Mouse (Mus musculus) stomach, embryonic 14.5 days (tissue): ENCODE data around the gene Stip1. TPM values are rescaled to one million over a fixed set of nuclear protein-coding genes. Genes with fewer than 3 reads are reported as not detected.

Experiments used
- ATAC-seq: fragments of 200-750 bp; cut with Nextera tagmentation; 2 replicates; pipeline ENCODE4 v1.8.0; 2017; ENCODE audit warnings: low read depth, moderate TSS enrichment; ENCODE audit not compliant: insufficient number of reproducible peaks, insufficient read depth, low FRiP score
- H3K27ac ChIP-seq: fragments of 300-500 bp; sonication (generic); 2 replicates; pipeline ENCODE4 v1.5.1; 2014; ENCODE audit warnings: mild to moderate bottlenecking, low read length, moderate library complexity, mixed read lengths
- H3K27me3 ChIP-seq: fragments of 300-500 bp; sonication (generic); 2 replicates; pipeline ENCODE4 v1.6.1; 2014; ENCODE audit warnings: low read length, control low read depth, mixed read lengths; ENCODE audit not compliant: control insufficient read depth, insufficient read depth
- H3K36me3 ChIP-seq: fragments of 300-500 bp; sonication (generic); 2 replicates; pipeline ENCODE4 v1.6.1; 2014; ENCODE audit warnings: mild to moderate bottlenecking, control low read depth, low read length, moderate library complexity, mixed read lengths; ENCODE audit not compliant: control insufficient read depth, insufficient read depth
- H3K4me1 ChIP-seq: fragments of 300-500 bp; sonication (generic); 2 replicates; pipeline ENCODE4 v1.6.1; 2014; ENCODE audit warnings: low read length, control low read depth, mixed read lengths; ENCODE audit not compliant: control insufficient read depth, insufficient read depth
- H3K4me2 ChIP-seq: fragments of 300-500 bp; sonication (generic); replicated peaks from 2 replicates; pipeline ENCODE4 v1.6.1; 2014; ENCODE audit warnings: low read depth, low read length, control low read depth
- H3K4me3 ChIP-seq: fragments of 300-500 bp; sonication (generic); 2 replicates; pipeline ENCODE4 v1.5.1; 2014; ENCODE audit warnings: low read depth, low read length, control low read depth
- H3K9ac ChIP-seq: fragments of 300-500 bp; sonication (generic); replicated peaks from 2 replicates; pipeline ENCODE4 v1.6.1; 2014; ENCODE audit warnings: low read depth, mild to moderate bottlenecking, control low read depth, low read length, moderate library complexity, mixed read lengths
- H3K9me3 ChIP-seq: fragments of 300-500 bp; sonication (generic); 2 replicates; pipeline ENCODE4 v1.6.1; 2016; ENCODE audit warnings: low read depth, low read length, control low read depth; ENCODE audit not compliant: control insufficient read depth
- WGBS: fragments of 180-500 bp; shearing (Covaris S2); extraction: QIAGEN DNeasy Blood & Tissue Kit; methylation state at CpG from one replicate; pipeline ENCODE4 v1.1.7; 2014; 5-methylcytosine and 5-hydroxymethylcytosine counted together
- polyA plus RNA-seq: library from polyadenylated mRNA; unstranded; fragments of >200 nt; fragmentation: Nextera tagmentation; extraction: Ambion mirVana; gene quantifications from 2 replicates; pipeline ENCODE4 v1.2.1, GENCODE M21; 2014

The Stip1 gene
- polyA plus RNA-seq, 1 experiment from 2014 or later: 201 TPM

DNA sequence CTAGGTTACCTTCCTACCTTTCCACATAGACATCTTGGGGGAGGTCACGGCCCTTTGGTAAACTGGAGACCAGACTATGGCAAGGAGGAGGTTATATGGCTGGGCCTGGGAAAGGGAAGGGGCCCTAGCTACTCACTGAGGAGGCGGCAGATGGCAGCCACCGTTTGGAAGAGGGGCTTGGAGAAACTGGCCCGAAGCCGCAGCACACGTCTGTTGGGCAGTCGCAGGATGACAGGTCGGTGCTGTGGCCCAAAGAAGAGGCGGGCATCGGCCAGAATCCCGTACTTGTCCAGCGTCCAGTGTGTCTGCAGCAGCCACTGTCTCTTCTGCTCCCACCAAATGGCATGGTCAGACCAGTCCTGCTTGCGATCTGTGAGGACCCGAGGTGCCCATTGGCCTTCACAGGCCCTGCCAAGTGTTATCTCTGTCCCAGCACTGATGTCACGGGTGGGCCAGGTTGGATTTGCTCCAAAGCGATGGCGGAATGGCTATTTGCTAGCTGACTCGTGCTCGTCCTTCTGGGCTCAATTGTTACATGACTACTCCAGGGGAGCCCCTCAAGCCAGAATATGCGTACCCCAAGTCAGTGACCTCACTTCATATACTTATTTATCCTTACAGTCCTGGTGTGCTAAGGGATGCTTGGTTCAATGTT lies 25.2 kb downstream of the Stip1 start:
- 90% methylated on average over 20 of the region's 20 CpGs for WGBS
- no peaks in the 10 kb centered on the region for H3K9me3 ChIP-seq
- H3K4me2 ChIP-seq: no peak overlapping the region
- no peaks in the 10 kb centered on the region for H3K27me3 ChIP-seq
- no peak overlapping the region for H3K4me3 ChIP-seq
- no peak overlapping the region for H3K9ac ChIP-seq
- peaks cover 9% of the 10 kb centered on the region for H3K36me3 ChIP-seq
- H3K27ac ChIP-seq: no peak overlapping the region
- no peaks in the 10 kb centered on the region for H3K4me1 ChIP-seq
- ATAC-seq: no peak

DNA sequence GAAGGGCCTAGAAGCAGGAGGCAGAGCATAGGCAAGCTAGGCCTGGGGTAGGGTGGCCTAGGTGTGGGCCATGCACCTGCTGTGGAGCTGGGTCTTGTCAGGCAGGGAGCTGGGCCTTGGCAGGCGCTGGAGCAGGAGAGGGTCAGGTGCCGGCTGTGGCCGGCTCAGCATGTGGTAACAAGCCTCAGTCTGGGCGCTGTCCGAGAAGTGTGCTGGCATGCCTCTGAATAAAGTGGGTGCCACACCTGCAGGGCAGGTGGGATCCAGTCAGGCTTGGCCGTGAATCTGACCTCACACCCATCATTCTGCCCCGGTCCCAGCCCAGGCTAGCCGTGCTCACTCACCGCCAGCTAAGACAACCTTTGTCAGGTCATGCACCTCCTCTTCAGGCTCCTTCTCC lies 25.8 kb downstream of the Stip1 start:
- Histone ChIP-seq H3K36me3 (peaks cover 4% of the 10 kb centered on the region), H3K4me3 (no peak overlapping the region), H3K4me2 (no peak overlapping the region), H3K9me3 (no peaks in the 10 kb centered on the region), H3K9ac (no peak overlapping the region), H3K4me1 (no peaks in the 10 kb centered on the region), H3K27ac (no peak overlapping the region), H3K27me3 (no peaks in the 10 kb centered on the region)
- WGBS: 86% methylated on average over 9 of the region's 9 CpGs
- ATAC-seq: no peak

DNA sequence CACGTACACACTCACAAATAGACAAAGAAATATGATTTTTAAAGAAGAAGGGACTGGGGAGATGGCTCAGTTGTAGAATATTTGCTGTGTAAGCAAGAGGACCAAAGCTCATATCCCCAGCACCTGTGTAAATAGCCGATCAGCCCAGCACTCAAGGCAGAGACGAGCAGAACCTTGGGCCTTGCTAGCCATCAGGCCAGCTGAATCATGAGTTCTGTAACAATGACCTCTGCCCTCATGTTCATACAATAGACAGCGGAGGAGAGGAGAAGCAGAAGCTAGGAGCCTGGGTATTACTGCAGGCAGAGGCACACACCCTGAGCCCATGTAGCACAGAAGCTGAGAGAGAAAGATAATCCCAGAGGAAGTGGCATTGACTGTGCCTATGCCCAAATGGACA lies 27.3 kb downstream of the Stip1 start:
- Histone ChIP-seq H3K9ac (no peak overlapping the region), H3K4me3 (no peak overlapping the region), H3K4me1 (no peaks in the 10 kb centered on the region), H3K4me2 (no peak overlapping the region), H3K27me3 (no peaks in the 10 kb centered on the region), H3K9me3 (no peaks in the 10 kb centered on the region), H3K36me3 (no peaks in the 10 kb centered on the region), H3K27ac (no peak overlapping the region)
- ATAC-seq: no peak
- 73% methylated on average over 4 of the region's 4 CpGs for WGBS

DNA sequence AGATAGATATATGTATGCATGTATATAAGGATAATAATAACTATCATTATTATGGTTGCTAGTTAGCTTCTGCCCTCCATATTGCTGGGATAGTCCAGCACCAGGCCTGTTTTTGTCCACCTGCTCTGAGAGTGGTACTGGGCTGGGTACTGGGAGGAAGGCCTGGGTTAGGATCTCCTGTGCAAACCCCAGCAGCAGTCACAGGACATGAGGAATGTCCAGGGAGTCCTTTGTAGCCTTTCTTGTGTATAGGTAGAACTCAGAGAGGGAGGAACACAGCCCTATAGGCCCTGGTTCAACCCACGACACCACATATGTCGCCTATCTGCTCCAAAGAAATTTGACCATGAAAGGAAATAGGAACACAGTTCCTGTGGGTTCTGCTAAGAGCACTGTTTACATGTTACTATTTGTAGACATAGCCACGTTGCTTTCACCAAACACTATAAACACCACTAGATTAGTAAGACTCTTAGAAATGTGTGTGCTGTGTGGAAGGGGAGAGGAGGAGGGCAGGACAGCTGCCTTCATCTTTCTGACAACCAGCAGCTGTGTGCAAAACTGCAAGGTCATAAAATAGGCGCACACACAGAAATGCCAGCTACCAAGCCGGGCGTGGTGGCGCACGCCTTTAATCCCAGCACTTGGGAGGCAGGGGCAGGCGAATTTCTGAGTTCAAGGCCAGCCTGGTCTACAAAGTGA lies 32.7 kb downstream of the Stip1 start:
- H3K4me2 ChIP-seq: no peak overlapping the region
- no peaks in the 10 kb centered on the region for H3K27me3 ChIP-seq
- no peak overlapping the region for H3K9ac ChIP-seq
- no peak overlapping the region for H3K4me3 ChIP-seq
- no peaks in the 10 kb centered on the region for H3K36me3 ChIP-seq
- no peaks in the 10 kb centered on the region for H3K4me1 ChIP-seq
- H3K27ac ChIP-seq: peak overlapping the region; percentile 71; the same call in 1 of the 2 replicates
- WGBS: 72% methylated on average over 9 of the region's 9 CpGs
- no peak for ATAC-seq
- H3K9me3 ChIP-seq: no peaks in the 10 kb centered on the region

DNA sequence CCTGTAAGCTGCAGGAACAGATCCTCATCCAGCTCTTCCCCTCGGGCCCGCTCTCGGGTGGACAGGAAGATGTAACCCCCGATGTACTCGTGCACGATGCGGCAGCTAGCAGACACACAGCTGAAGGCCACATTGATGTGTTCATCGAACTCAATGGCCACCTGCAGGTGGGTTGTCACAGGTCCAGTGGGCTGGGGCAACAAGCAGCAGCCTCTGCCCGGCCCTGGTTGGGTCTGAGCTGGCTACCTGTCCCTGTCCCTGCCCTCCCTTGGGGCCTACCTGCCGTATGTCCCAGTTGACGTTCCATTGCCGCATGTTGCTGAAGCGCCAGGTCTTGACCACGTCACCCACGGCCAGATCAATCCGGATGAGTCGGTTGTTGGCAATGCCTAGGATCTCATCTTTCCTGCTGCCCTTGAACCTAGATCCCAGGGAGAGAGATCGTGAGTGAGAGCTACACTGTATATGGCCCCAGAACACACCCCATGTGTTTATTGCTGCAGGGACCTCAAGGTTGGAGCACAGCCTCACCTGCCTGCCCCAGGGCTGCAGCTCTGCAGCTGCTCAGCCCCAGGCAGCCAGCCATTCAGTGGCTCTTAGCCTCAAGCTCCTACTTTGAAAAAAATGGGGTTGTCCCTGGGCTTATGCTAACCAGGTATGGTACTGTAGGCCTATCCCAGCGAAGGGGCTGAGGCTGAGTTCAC lies 40.3 kb downstream of the Stip1 start:
- Histone ChIP-seq H3K4me2 (no peak overlapping the region), H3K4me1 (peaks cover 15% of the 10 kb centered on the region), H3K36me3 (no peaks in the 10 kb centered on the region; the same call in 1 of the 2 replicates), H3K27me3 (no peaks in the 10 kb centered on the region), H3K27ac (no peak overlapping the region), H3K4me3 (no peak overlapping the region), H3K9ac (no peak overlapping the region), H3K9me3 (no peaks in the 10 kb centered on the region)
- ATAC-seq: no peak
- WGBS: 94% methylated on average over 19 of the region's 19 CpGs

DNA sequence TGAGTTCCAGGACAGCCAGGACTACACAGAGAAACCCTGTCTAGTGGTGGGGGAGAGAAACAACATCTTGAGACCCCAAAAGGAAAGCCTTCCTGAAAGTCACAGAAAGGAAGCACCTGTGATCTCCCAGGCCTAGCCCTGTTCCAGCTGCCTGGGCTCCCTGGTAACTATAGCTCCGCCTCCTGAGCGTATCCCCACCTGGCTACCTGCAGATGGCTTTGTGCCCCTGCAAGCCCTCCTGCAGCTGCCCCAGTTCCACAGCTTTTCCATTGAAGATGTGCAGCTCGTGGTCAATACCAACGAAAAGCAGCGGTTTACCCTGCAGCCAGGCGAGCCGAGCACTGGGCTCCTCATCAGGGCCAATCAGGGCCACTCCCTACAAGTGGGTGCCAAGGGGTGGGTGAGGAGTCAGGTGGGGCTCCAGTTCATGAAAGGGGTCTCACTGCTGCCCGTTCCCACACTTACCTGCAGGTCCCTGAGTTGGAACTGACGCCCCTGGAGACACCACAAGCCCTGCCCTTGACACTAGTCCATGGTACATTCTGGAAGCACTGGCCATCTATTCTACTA lies 42.0 kb downstream of the Stip1 start:
- Histone ChIP-seq H3K27ac (no peak overlapping the region), H3K9ac (no peak overlapping the region), H3K4me3 (no peak overlapping the region), H3K36me3 (no peaks in the 10 kb centered on the region; the same call in 1 of the 2 replicates), H3K4me1 (peaks cover 19% of the 10 kb centered on the region), H3K4me2 (no peak overlapping the region), H3K9me3 (no peaks in the 10 kb centered on the region), H3K27me3 (no peaks in the 10 kb centered on the region)
- 77% methylated on average over 9 of the region's 9 CpGs for WGBS
- no peak for ATAC-seq

DNA sequence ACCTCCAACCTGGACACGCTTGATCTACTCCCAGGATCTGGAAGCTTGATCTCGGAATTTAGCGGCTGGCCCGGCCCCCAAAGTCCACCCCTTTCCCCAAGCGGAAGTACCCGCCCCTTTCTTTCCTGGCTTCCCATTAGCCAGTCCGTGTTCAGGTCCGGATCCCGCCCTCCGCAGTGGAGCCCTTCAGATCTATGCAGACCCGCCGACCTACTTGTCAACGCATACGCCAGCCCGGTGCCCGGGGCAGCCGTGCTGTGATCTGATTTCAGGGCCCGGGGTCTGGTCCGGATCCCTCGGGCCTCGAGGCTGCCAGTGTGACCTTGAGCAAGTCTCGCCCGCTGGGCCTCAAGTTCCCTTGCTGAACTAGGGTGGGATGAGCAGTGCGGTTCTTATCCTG lies 43.8 kb downstream of the Stip1 start, which contains the start of the genes Nudt22 and Trpt1:
TSS of gene Nudt22 (minus strand) at position 112 of the 400 bp plus-strand sequence.
TSS of gene Trpt1 (plus strand) at position 126 of the 400 bp plus-strand sequence.
- ATAC-seq: peak; percentile 66; the same call in 1 of the 2 replicates

More for the DNA sequence above, 43.8 kb downstream of the Stip1 start, which contains the start of the genes Nudt22 and Trpt1:
- H3K9me3 ChIP-seq: no peaks in the 10 kb centered on the region
- H3K4me3 ChIP-seq: peak within 1 kb of the TSS; percentile 57
- WGBS: under 1% methylated on average over 24 of the region's 24 CpGs
- H3K9ac ChIP-seq: peak within 1 kb of the TSS; percentile 73
- H3K27ac ChIP-seq: peak within 1 kb of the TSS; percentile 40; the same call in 1 of the 2 replicates
- no peaks in the 10 kb centered on the region; the same call in 1 of the 2 replicates for H3K36me3 ChIP-seq
- peak within 1 kb of the TSS; percentile 86 for H3K4me2 ChIP-seq
- peaks cover 24% of the 10 kb centered on the region for H3K4me1 ChIP-seq
- H3K27me3 ChIP-seq: no peaks in the 10 kb centered on the region
